Mouse (Mus musculus) myocyte (in vitro differentiated cells): ENCODE measurements around the gene Rnf32.

Source experiments
- CEBPB ChIP-seq: IDR thresholded peaks from 2 replicates; pipeline ENCODE4 v1.6.1; 2011; ENCODE audit warnings: mild to moderate bottlenecking, moderate library complexity; ENCODE audit not compliant: poor library complexity, insufficient read depth, severe bottlenecking
- E2F4 ChIP-seq: IDR thresholded peaks from one replicate; pipeline ENCODE4 v1.6.1; 2011; ENCODE audit warnings: mild to moderate bottlenecking, control low read depth, moderate library complexity; ENCODE audit not compliant: insufficient read depth
- MAX ChIP-seq: IDR thresholded peaks from one replicate; pipeline ENCODE4 v1.6.1; 2011; ENCODE audit warnings: low read depth, mild to moderate bottlenecking, control low read depth
- MYOD1 ChIP-seq, 3 experiments: IDR thresholded peaks; one replicate each; pipeline ENCODE4 v1.6.1; 2011; ENCODE audit warnings: control low read depth in 2 of 3, low read depth in 2 of 3, mild to moderate bottlenecking in 2 of 3, moderate library complexity in 1 of 3; ENCODE audit not compliant: insufficient read length in 2 of 3, control insufficient read depth in 1 of 3
- POLR2A ChIP-seq: IDR thresholded peaks from one replicate; pipeline ENCODE4 v1.6.1; 2011; ENCODE audit warnings: low read depth, mild to moderate bottlenecking, control low read depth, moderate library complexity; ENCODE audit not compliant: insufficient read length
- POLR2AphosphoS2 ChIP-seq: IDR thresholded peaks from one replicate; pipeline ENCODE4 v1.6.1; 2011; ENCODE audit warnings: low read depth, control low read depth; ENCODE audit not compliant: insufficient read length
- SRF ChIP-seq: IDR thresholded peaks from one replicate; pipeline ENCODE4 v1.6.1; 2011; ENCODE audit warnings: low read depth; ENCODE audit not compliant: control insufficient read depth, insufficient read length
- TCF12 ChIP-seq: IDR thresholded peaks from one replicate; pipeline ENCODE4 v1.6.1; 2011; ENCODE audit warnings: mild to moderate bottlenecking, control low read depth; ENCODE audit not compliant: poor library complexity, insufficient read depth, severe bottlenecking
- TCF3 ChIP-seq: IDR thresholded peaks from one replicate; pipeline ENCODE4 v1.6.1; 2011; ENCODE audit warnings: low read depth, control low read depth; ENCODE audit not compliant: insufficient read length
- USF1 ChIP-seq: IDR thresholded peaks from one replicate; pipeline ENCODE4 v1.6.1; 2011; ENCODE audit warnings: low read depth, mild to moderate bottlenecking, control low read depth, moderate library complexity

- TF ChIP-seq USF1 (no peak), MYOD1 (IDR thresholded peaks at IDR 0.05; ENCODE audit: control insufficient read depth in 1 of 3, insufficient read length in 2 of 3, low read depth in 2 of 3) (no peak), POLR2A (no peak), CEBPB (no peak), TCF12 (no peak), POLR2AphosphoS2 (no peak), SRF (no peak), TCF3 (no peak), MAX (no peak), E2F4 (no peak)
Measured at GRCm38 (mm10) chr5:29270879-29271278, 75.1 kb downstream of the Rnf32 start.
